9 mouse cellular contexts compared by ENCODE assay signal in genomic region chr1:168476216-168476897, GRCm38 (mm10). TPM values are rescaled to one million over a fixed set of nuclear protein-coding genes. Genes with fewer than 3 reads are reported as not detected.
DNase-seq lines count a peak whose midpoint lies in the region; ATAC-seq and TF ChIP-seq lines count a peak whose summit lies in the region.
"Had no signal": no experiment of that assay in that cellular context is flagged by ENCODE, and none has a peak within 500 bp of the region (broad histone marks: within the 10 kb centered on the region; RNA-seq: fewer than 3 reads in every experiment).

No protein-coding gene starts in this region.

- intact Hi-C loops in left cerebral cortex, postnatal 25 days (cut with DNase I): no loop called here

- no peak overlapping the region for H3K4me3 ChIP-seq in kidney, postnatal 0 days (replicated peaks; ENCODE audit: low read depth, low read length)
- H3K4me3 ChIP-seq in heart, embryonic 14.5 days (ENCODE audit: control insufficient read depth in 1 of 2, insufficient read depth in 1 of 2, low read depth in 1 of 2, low read length in 2 of 2): no peak overlapping the region
- no peak overlapping the region for H3K4me3 ChIP-seq in midbrain, embryonic 12.5 days

- TF ChIP-seq POLR2A in brain, embryonic 14.5 days (IDR thresholded peaks at IDR 0.05; ENCODE audit: borderline replicate concordance, extremely low read depth, insufficient read depth, insufficient read length, poor library complexity, severe bottlenecking): no peak

- no peaks in the 10 kb centered on the region for H3K36me3 ChIP-seq in kidney, postnatal 0 days (ENCODE audit: insufficient read depth, low read length)
- no peaks in the 10 kb centered on the region for H3K36me3 ChIP-seq in heart, embryonic 14.5 days (ENCODE audit: control insufficient read depth, insufficient read depth, low read length)
- H3K36me3 ChIP-seq in midbrain, embryonic 12.5 days: no peaks in the 10 kb centered on the region
- H3K36me3 ChIP-seq: G1E had no signal

- no peak overlapping the region for H3K4me2 ChIP-seq in kidney, postnatal 0 days (ENCODE audit: low read length)
- H3K4me2 ChIP-seq in heart, embryonic 14.5 days (ENCODE audit: low read length): 0 out of 2 replicates have a peak overlapping the region, but pooled peaks have one; percentile 3
- H3K4me2 ChIP-seq in midbrain, embryonic 12.5 days (replicated peaks): no peak overlapping the region

- H3K27ac ChIP-seq in kidney, postnatal 0 days: no peak overlapping the region
- peak overlapping the region; percentile 91 to 94 for H3K27ac ChIP-seq in heart, embryonic 14.5 days (replicated peaks in 1 of 2; ENCODE audit: control insufficient read depth in 1 of 2, insufficient read depth in 1 of 2, low read depth in 2 of 2, low read length in 2 of 2)
- peak overlapping the region; percentile 75 for H3K27ac ChIP-seq in midbrain, embryonic 12.5 days (replicated peaks)

- H3K27me3 ChIP-seq in kidney, postnatal 0 days (ENCODE audit: insufficient read depth, low read length): no peaks in the 10 kb centered on the region
- H3K27me3 ChIP-seq in heart, embryonic 14.5 days (ENCODE audit: control insufficient read depth, insufficient read depth, low read length): no peaks in the 10 kb centered on the region
- no peaks in the 10 kb centered on the region for H3K27me3 ChIP-seq in midbrain, embryonic 12.5 days

- no peaks in the 10 kb centered on the region for H3K9me3 ChIP-seq in kidney, postnatal 0 days (replicated peaks; ENCODE audit: low read length)
- no peaks in the 10 kb centered on the region for H3K9me3 ChIP-seq in heart, embryonic 14.5 days (ENCODE audit: control insufficient read depth, low read length)
- H3K9me3 ChIP-seq in midbrain, embryonic 12.5 days: no peaks in the 10 kb centered on the region

- ATAC-seq in kidney, postnatal 0 days (replicated peaks; ENCODE audit: low FRiP score, low read depth): no peak
- peak; percentile 14; the same call in 1 of the 2 replicates for ATAC-seq in heart, embryonic 14.5 days (ENCODE audit: insufficient number of reproducible peaks, insufficient read depth, low FRiP score, low read depth)
- ATAC-seq in midbrain, embryonic 12.5 days (ENCODE audit: low FRiP score, low read depth): no peak

- TF ChIP-seq CTCF in kidney, postnatal 0 days (IDR thresholded peaks at IDR 0.05; ENCODE audit: low read depth): no peak
- TF ChIP-seq CTCF in brain, embryonic 14.5 days (IDR thresholded peaks at IDR 0.05; ENCODE audit: borderline replicate concordance, extremely low read depth, insufficient read depth, insufficient read length): no peak

- no peaks in the 10 kb centered on the region for H3K4me1 ChIP-seq in kidney, postnatal 0 days (replicated peaks; ENCODE audit: insufficient read depth, low read length)
- H3K4me1 ChIP-seq in heart, embryonic 14.5 days (ENCODE audit: control insufficient read depth in 2 of 2, insufficient read depth in 2 of 2, low read length in 2 of 2): peaks cover 17 to 22% of the 10 kb centered on the region in 2 experiments
- peaks cover 46% of the 10 kb centered on the region for H3K4me1 ChIP-seq in midbrain, embryonic 12.5 days

- 47% methylated on average over 14 of the region's 14 CpGs for WGBS in kidney, postnatal 0 days
- 34% methylated on average over 14 of the region's 14 CpGs for WGBS in heart, embryonic 14.5 days
- 37% methylated on average over 14 of the region's 14 CpGs for WGBS in midbrain, embryonic 12.5 days

- DNase-seq in kidney, postnatal 0 days (ENCODE audit: low spot score): peak; percentile 40
- no peak for DNase-seq in kidney, postnatal 25 days
- peak; percentile 70 for DNase-seq in brain, embryonic 14.5 days (ENCODE audit: low read depth)
- no peak for DNase-seq in spleen, postnatal 36 days (ENCODE audit: low spot score in 2 of 2)
- DNase-seq in thymus, postnatal 0 days (ENCODE audit: low spot score): no peak
- DNase-seq in left cerebral cortex, postnatal 25 days (ENCODE audit: low spot score in 2 of 2): no peak

- no peak overlapping the region for H3K9ac ChIP-seq in kidney, postnatal 0 days (ENCODE audit: low read depth, low read length)
- 0 out of 2 replicates have a peak overlapping the region, but pooled peaks have one; percentile 6 for H3K9ac ChIP-seq in heart, embryonic 14.5 days (ENCODE audit: low read length)
- no peak overlapping the region for H3K9ac ChIP-seq in midbrain, embryonic 12.5 days (replicated peaks)

RNA-seq across cellular contexts. Expression of gene Pbx1, which starts 44.3 kb away (rescaled TPM):
- polyA plus RNA-seq in kidney, postnatal 0 days (2015; fragmentation: Nextera tagmentation; extraction: Ambion mirVana): 55.7 and 59.4 TPM in 2 replicates
- polyA plus RNA-seq in brain, embryonic 14.5 days (2012; rRNA removed): 137 and 141 TPM in 2 replicates
- 27.3 and 30.7 TPM in 2 replicates for polyA plus RNA-seq in heart, embryonic 14.5 days (2014; fragmentation: Nextera tagmentation; extraction: Ambion mirVana)
- polyA plus RNA-seq in midbrain, embryonic 12.5 days (2016; fragmentation: Nextera tagmentation; extraction: Ambion mirVana): 73.7 TPM in 2 replicates
- 4.6 and 5.8 TPM in 2 replicates for polyA plus RNA-seq in thymus, postnatal 0 days (2015; fragmentation: Nextera tagmentation; extraction: Ambion mirVana)
- 100 to 1,000 TPM; 129 to 137 TPM for total RNA-seq in left cerebral cortex, postnatal 25 days (2021)
- polyA plus RNA-seq: G1E had no signal

Comparison
In these comparisons a context has a peak if more than half of its experiments do, and no peak if none do; other contexts are left out.
1. DNase-seq: peak in kidney, postnatal 0 days (single experiment) and brain, embryonic 14.5 days (single experiment); none in kidney, postnatal 25 days (0 of 2), spleen, postnatal 36 days (0 of 2), thymus, postnatal 0 days (single experiment) and left cerebral cortex, postnatal 25 days (0 of 2).